Mouse (Mus musculus) heart, embryonic 10.5 days (tissue): ENCODE results near the gene Larp4. TPM values are rescaled to one million over a fixed set of nuclear protein-coding genes. Genes with fewer than 3 reads are reported as not detected.

Experiments
- DNase-seq: peaks from one replicate; pipeline ENCODE4 v3.0.0-alpha.2; 2017; ENCODE audit warnings: low spot score
- H3K27ac ChIP-seq: fragments of 300-500 bp; sonication (generic); 2 replicates; pipeline ENCODE4 v1.5.1; 2016; ENCODE audit warnings: mild to moderate bottlenecking
- H3K27me3 ChIP-seq: fragments of 300-500 bp; sonication (generic); 2 replicates; pipeline ENCODE4 v1.6.1; 2016; ENCODE audit warnings: mild to moderate bottlenecking; ENCODE audit not compliant: poor library complexity, insufficient read depth, severe bottlenecking
- H3K36me3 ChIP-seq: fragments of 300-500 bp; sonication (generic); 2 replicates; pipeline ENCODE4 v1.6.1; 2016; ENCODE audit warnings: mild to moderate bottlenecking, moderate library complexity
- H3K4me1 ChIP-seq: fragments of 300-500 bp; sonication (generic); 2 replicates; pipeline ENCODE4 v1.6.1; 2016; ENCODE audit warnings: mild to moderate bottlenecking
- H3K4me3 ChIP-seq: fragments of 300-500 bp; sonication (generic); 2 replicates; pipeline ENCODE4 v1.5.1; 2016; ENCODE audit warnings: mild to moderate bottlenecking, moderate library complexity
- H3K9me3 ChIP-seq: fragments of 300-500 bp; sonication (generic); 2 replicates; pipeline ENCODE4 v1.6.1; 2016; ENCODE audit warnings: mild to moderate bottlenecking, moderate library complexity
- WGBS: fragments of 180-500 bp; shearing (Covaris S2); methylation state at CpG from one replicate; pipeline ENCODE4 v1.1.7; 2016; 5-methylcytosine and 5-hydroxymethylcytosine counted together
- polyA plus RNA-seq: library from polyadenylated mRNA; unstranded; fragments of >200 nt; fragmentation: Nextera tagmentation; extraction: Ambion mirVana; gene quantifications from 2 replicates; pipeline ENCODE4 v1.2.1, GENCODE M21; 2016

The Larp4 gene
- polyA plus RNA-seq, 1 experiment from 2014 or later = 41.2 TPM

GRCm38 (mm10) chr15:100022923-100023322, 53.1 kb downstream of the Larp4 start:
- peaks cover 4% of the 10 kb centered on the region for H3K36me3 ChIP-seq
- H3K4me3 ChIP-seq = no peak overlapping the region
- DNase-seq = no peak
- peaks cover 5% of the 10 kb centered on the region; the same call in 1 of the 2 replicates for H3K4me1 ChIP-seq
- no peak overlapping the region for H3K27ac ChIP-seq
- no peaks in the 10 kb centered on the region for H3K27me3 ChIP-seq
- no peaks in the 10 kb centered on the region for H3K9me3 ChIP-seq
- 23% methylated on average over 5 of the region's 5 CpGs for WGBS

GRCm38 (mm10) chr15:100025076-100025834, 55.4 kb downstream of the Larp4 start:
- Histone ChIP-seq H3K9me3 (no peaks in the 10 kb centered on the region), H3K4me1 (peaks cover 5% of the 10 kb centered on the region; the same call in 1 of the 2 replicates), H3K27ac (no peak overlapping the region), H3K36me3 (peaks cover 4% of the 10 kb centered on the region), H3K27me3 (no peaks in the 10 kb centered on the region), H3K4me3 (no peak overlapping the region)
- DNase-seq = no peak
- whole genome bisulfite sequencing = 70% methylated on average over 11 of the region's 11 CpGs

- whole genome bisulfite sequencing = 79% methylated on average over 2 of the region's 2 CpGs
- no peak for DNase-seq
- Histone ChIP-seq H3K27ac (no peak overlapping the region), H3K4me3 (no peak overlapping the region), H3K9me3 (no peaks in the 10 kb centered on the region), H3K36me3 (no peaks in the 10 kb centered on the region), H3K4me1 (peaks cover 5% of the 10 kb centered on the region; the same call in 1 of the 2 replicates), H3K27me3 (no peaks in the 10 kb centered on the region)
Measured at GRCm38 (mm10) chr15:100028133-100028532, 58.3 kb downstream of the Larp4 start.

- Histone ChIP-seq H3K4me3 (no peak overlapping the region), H3K9me3 (no peaks in the 10 kb centered on the region), H3K27ac (no peak overlapping the region), H3K4me1 (peaks cover 5% of the 10 kb centered on the region; the same call in 1 of the 2 replicates), H3K27me3 (no peaks in the 10 kb centered on the region), H3K36me3 (no peaks in the 10 kb centered on the region)
- DNase-seq = no peak
- 81% methylated on average over 8 of the region's 8 CpGs for WGBS
Measured at GRCm38 (mm10) chr15:100029497-100029896, 59.6 kb downstream of the Larp4 start.

GRCm38 (mm10) chr15:100029900-100030299, 60.0 kb downstream of the Larp4 start:
- 81% methylated on average over 2 of the region's 2 CpGs for WGBS
- Histone ChIP-seq H3K36me3 (no peaks in the 10 kb centered on the region), H3K4me1 (peaks cover 5% of the 10 kb centered on the region; the same call in 1 of the 2 replicates), H3K27me3 (no peaks in the 10 kb centered on the region), H3K4me3 (no peak overlapping the region), H3K27ac (no peak overlapping the region), H3K9me3 (no peaks in the 10 kb centered on the region)
- DNase-seq = no peak

- Histone ChIP-seq H3K36me3 (no peaks in the 10 kb centered on the region), H3K27me3 (0 out of 2 replicates have a peak, but pooled peaks cover under 1% of the 10 kb centered on the region), H3K4me3 (no peak overlapping the region), H3K27ac (no peak overlapping the region), H3K9me3 (no peaks in the 10 kb centered on the region), H3K4me1 (no peaks in the 10 kb centered on the region)
- WGBS = 86% methylated on average over 3 of the region's 3 CpGs
- DNase-seq = no peak
Measured at GRCm38 (mm10) chr15:100032546-100032945, 62.7 kb downstream of the Larp4 start.

- Histone ChIP-seq H3K36me3 (peaks cover 2% of the 10 kb centered on the region; the same call in 1 of the 2 replicates), H3K9me3 (no peaks in the 10 kb centered on the region), H3K27me3 (0 out of 2 replicates have a peak, but pooled peaks cover 3% of the 10 kb centered on the region), H3K27ac (peak within 1 kb of the TSS; percentile 99), H3K4me3 (peak within 1 kb of the TSS; percentile 95), H3K4me1 (peaks cover 30% of the 10 kb centered on the region)
- peak; percentile 94 for DNase-seq
- under 1% methylated on average over 68 of the region's 68 CpGs for WGBS
Measured at GRCm38 (mm10) chr15:100038470-100038971, 68.7 kb downstream of the Larp4 start, which contains the start of gene Dip2b. TSS of gene Dip2b (plus strand) at chr15:100038664.

GRCm38 (mm10) chr15:100039001-100039701, 69.3 kb downstream of the Larp4 start:
- Histone ChIP-seq H3K27me3 (0 out of 2 replicates have a peak, but pooled peaks cover 3% of the 10 kb centered on the region), H3K9me3 (no peaks in the 10 kb centered on the region), H3K27ac (peak overlapping the region; percentile 99), H3K4me1 (peaks cover 30% of the 10 kb centered on the region), H3K4me3 (peak overlapping the region; percentile 95), H3K36me3 (peaks cover 2% of the 10 kb centered on the region; the same call in 1 of the 2 replicates)
- under 1% methylated on average over 32 of the region's 36 CpGs for WGBS
- DNase-seq = peak; percentile 86

GRCm38 (mm10) chr15:100040541-100041266, 70.8 kb downstream of the Larp4 start:
- Histone ChIP-seq H3K27me3 (0 out of 2 replicates have a peak, but pooled peaks cover 3% of the 10 kb centered on the region), H3K9me3 (no peaks in the 10 kb centered on the region), H3K36me3 (peaks cover 2% of the 10 kb centered on the region; the same call in 1 of the 2 replicates), H3K4me1 (peaks cover 37% of the 10 kb centered on the region), H3K27ac (peak overlapping the region; percentile 59), H3K4me3 (peak overlapping the region; percentile 95)
- WGBS = 25% methylated on average over 14 of the region's 14 CpGs
- no peak for DNase-seq

- H3K36me3 ChIP-seq = peaks cover 2% of the 10 kb centered on the region; the same call in 1 of the 2 replicates
- 31% methylated on average over 10 of the region's 10 CpGs for WGBS
Measured at GRCm38 (mm10) chr15:100041267-100042047, 71.6 kb downstream of the Larp4 start.

GRCm38 (mm10) chr15:100042048-100042400, 72.2 kb downstream of the Larp4 start:
- Histone ChIP-seq H3K4me3 (no peak overlapping the region), H3K4me1 (peaks cover 48% of the 10 kb centered on the region), H3K27me3 (0 out of 2 replicates have a peak, but pooled peaks cover 3% of the 10 kb centered on the region), H3K27ac (0 out of 2 replicates have a peak overlapping the region, but pooled peaks have one; percentile 59), H3K9me3 (no peaks in the 10 kb centered on the region), H3K36me3 (peaks cover 6% of the 10 kb centered on the region; the same call in 1 of the 2 replicates)
- WGBS = 60% methylated on average over 9 of the region's 9 CpGs
- no peak for DNase-seq

More at GRCm38 (mm10) chr15:100041267-100042047, 71.6 kb downstream of the Larp4 start:
- no peak for DNase-seq
- no peaks in the 10 kb centered on the region for H3K9me3 ChIP-seq
- peak overlapping the region; percentile 59; the same call in 1 of the 2 replicates for H3K27ac ChIP-seq
- H3K4me1 ChIP-seq = peaks cover 45% of the 10 kb centered on the region
- 0 out of 2 replicates have a peak, but pooled peaks cover 3% of the 10 kb centered on the region for H3K27me3 ChIP-seq
- H3K4me3 ChIP-seq = peak overlapping the region; percentile 95
